Comparison of ENCODE assay signal across 7 mouse cellular contexts in genomic region chr1:89344546-89344945, GRCm38 (mm10).
DNase-seq lines count a peak whose midpoint lies in the region; ATAC-seq lines count a peak whose summit lies in the region.

No protein-coding gene starts in this region.

- no peak overlapping the region for H3K4me3 ChIP-seq in neural tube, embryonic 11.5 days (ENCODE audit: low read depth, low read length)

- WGBS in neural tube, embryonic 11.5 days = 35% methylated on average over 6 of the region's 6 CpGs

- no peaks in the 10 kb centered on the region for H3K27me3 ChIP-seq in neural tube, embryonic 11.5 days (ENCODE audit: control insufficient read depth, insufficient read depth, low read length)

- no peak for ATAC-seq in neural tube, embryonic 11.5 days (ENCODE audit: insufficient read depth, low FRiP score, low TSS enrichment)

- H3K4me2 ChIP-seq in neural tube, embryonic 11.5 days (ENCODE audit: low read depth) = no peak overlapping the region

- peak; percentile 17 for DNase-seq in right cerebral cortex, postnatal 14 days
- no peak for DNase-seq in right cerebral cortex, postnatal 25 days
- DNase-seq in adrenal gland, postnatal 14 days = peak; percentile 79
- DNase-seq in cerebellum, postnatal 4 days (ENCODE audit: low spot score in 2 of 2) = peak; percentile 28 to 36
- DNase-seq in kidney, adult 9 months = peak; percentile 75
- peak; percentile 41 for DNase-seq in neural tube, embryonic 11.5 days (ENCODE audit: low spot score)
- DNase-seq in layer of hippocampus, postnatal 14 days (ENCODE audit: low spot score in 2 of 2) = no peak

- no peak overlapping the region for H3K9ac ChIP-seq in neural tube, embryonic 11.5 days (ENCODE audit: low read length)

- no peaks in the 10 kb centered on the region for H3K4me1 ChIP-seq in neural tube, embryonic 11.5 days (ENCODE audit: control insufficient read depth, insufficient read depth, low read length)

- no peaks in the 10 kb centered on the region for H3K36me3 ChIP-seq in neural tube, embryonic 11.5 days (ENCODE audit: control insufficient read depth, insufficient read depth, low read length)

- H3K9me3 ChIP-seq in neural tube, embryonic 11.5 days (ENCODE audit: control insufficient read depth, low read length) = no peaks in the 10 kb centered on the region

- H3K27ac ChIP-seq in neural tube, embryonic 11.5 days (ENCODE audit: low read depth, low read length) = no peak overlapping the region

Comparison
In these comparisons a context has a peak if more than half of its experiments do, and no peak if none do; other contexts are left out.
1. DNase-seq: peak in right cerebral cortex, postnatal 14 days (single experiment), adrenal gland, postnatal 14 days (single experiment), cerebellum, postnatal 4 days (2 of 2), kidney, adult 9 months (single experiment) and neural tube, embryonic 11.5 days (single experiment); none in right cerebral cortex, postnatal 25 days (single experiment) and layer of hippocampus, postnatal 14 days (0 of 2).